Mouse (Mus musculus) C2C12 (cell line): Measurements from ENCODE around the gene Adam17. TPM values are rescaled to one million over a fixed set of nuclear protein-coding genes. Genes with fewer than 3 reads are reported as not detected.
A peak's percentile ranks its signal among the peaks of the same experiment; 100 is the strongest.

Source experiments
- H3K27me3 ChIP-seq: one replicate; pipeline ENCODE4 v1.6.1; 2011; ENCODE audit not compliant: control insufficient read depth, insufficient read depth, insufficient read length
- H3K36me3 ChIP-seq: one replicate; pipeline ENCODE4 v1.6.1; 2011; ENCODE audit not compliant: control insufficient read depth, insufficient read depth
- H3K4me3 ChIP-seq: one replicate; pipeline ENCODE4 v1.5.1; 2011; ENCODE audit warnings: mild to moderate bottlenecking, control low read depth; ENCODE audit not compliant: poor library complexity, insufficient read depth, severe bottlenecking
- H3K79me2 ChIP-seq: one replicate; pipeline ENCODE4 v1.6.1; 2011; ENCODE audit not compliant: control insufficient read depth, insufficient read depth
- H3K79me3 ChIP-seq: one replicate; pipeline ENCODE4 v1.6.1; 2011; ENCODE audit warnings: low read depth, control low read depth
- H3ac ChIP-seq: one replicate; pipeline ENCODE3; 2011; ENCODE audit warnings: low read depth; ENCODE audit not compliant: control insufficient read depth, insufficient read length
- CEBPB ChIP-seq: IDR thresholded peaks from one replicate; pipeline ENCODE4 v1.6.1; 2011; ENCODE audit warnings: low read depth, mild to moderate bottlenecking, control low read depth, moderate library complexity
- CTCF ChIP-seq: IDR thresholded peaks from one replicate; pipeline ENCODE4 v1.5.1; 2011; ENCODE audit not compliant: control insufficient read depth, insufficient read depth, insufficient read length
- FOSL1 ChIP-seq: IDR thresholded peaks from one replicate; pipeline ENCODE4 v1.8.0; 2011; ENCODE audit warnings: mild to moderate bottlenecking, low read length; ENCODE audit not compliant: poor library complexity, insufficient read depth, severe bottlenecking
- MAX ChIP-seq: IDR thresholded peaks from one replicate; pipeline ENCODE4 v1.6.1; 2011; ENCODE audit warnings: mild to moderate bottlenecking, control low read depth
- MYOD1 ChIP-seq: IDR thresholded peaks from one replicate; pipeline ENCODE4 v1.6.1; 2011; ENCODE audit warnings: low read depth; ENCODE audit not compliant: control insufficient read depth, insufficient read length
- MYOG ChIP-seq: IDR thresholded peaks from one replicate; pipeline ENCODE4 v1.6.1; 2011; ENCODE audit not compliant: control insufficient read depth, insufficient read length; ENCODE audit errors: extremely low read depth
- USF1 ChIP-seq: IDR thresholded peaks from one replicate; pipeline ENCODE4 v1.6.1; 2011; ENCODE audit warnings: low read depth, mild to moderate bottlenecking, control low read depth, moderate library complexity
- polyA plus RNA-seq: library from polyadenylated mRNA; unstranded; fragments of >200 nt; fragmentation: generic; extraction: Trizol; gene quantifications from one replicate; pipeline ENCODE4 v1.2.1, GENCODE M21; 2012; ENCODE audit warnings: missing spikeins

Gene Adam17
- polyA plus RNA-seq, 1 experiment = 12.4 TPM

DNA sequence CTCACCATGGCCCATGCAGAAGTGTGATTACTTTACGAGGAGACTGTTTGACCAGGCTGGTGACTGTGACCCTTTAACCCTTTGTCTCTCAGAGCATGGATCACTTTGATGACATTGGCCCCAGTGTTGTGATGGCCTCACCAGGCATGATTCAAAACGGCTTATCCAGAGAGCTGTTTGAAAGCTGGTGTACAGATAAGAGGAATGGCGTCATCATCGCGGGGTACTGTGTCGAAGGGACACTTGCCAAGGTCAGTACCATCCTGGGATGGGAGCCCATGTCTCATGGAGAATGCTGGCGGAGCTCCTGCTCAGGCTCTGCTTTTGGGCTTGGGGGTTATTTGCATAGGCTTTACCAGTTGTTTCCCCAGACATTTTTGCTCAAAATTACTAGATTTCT is 72.1 kb downstream of the Adam17 start:
- H3K4me3 ChIP-seq = no peak overlapping the region
- no peak overlapping the region for H3ac ChIP-seq
- no peaks in the 10 kb centered on the region for H3K27me3 ChIP-seq
- no peaks in the 10 kb centered on the region for H3K79me3 ChIP-seq
- TF ChIP-seq USF1 = no peak
- H3K79me2 ChIP-seq = no peaks in the 10 kb centered on the region
- peaks cover 66% of the 10 kb centered on the region for H3K36me3 ChIP-seq

DNA sequence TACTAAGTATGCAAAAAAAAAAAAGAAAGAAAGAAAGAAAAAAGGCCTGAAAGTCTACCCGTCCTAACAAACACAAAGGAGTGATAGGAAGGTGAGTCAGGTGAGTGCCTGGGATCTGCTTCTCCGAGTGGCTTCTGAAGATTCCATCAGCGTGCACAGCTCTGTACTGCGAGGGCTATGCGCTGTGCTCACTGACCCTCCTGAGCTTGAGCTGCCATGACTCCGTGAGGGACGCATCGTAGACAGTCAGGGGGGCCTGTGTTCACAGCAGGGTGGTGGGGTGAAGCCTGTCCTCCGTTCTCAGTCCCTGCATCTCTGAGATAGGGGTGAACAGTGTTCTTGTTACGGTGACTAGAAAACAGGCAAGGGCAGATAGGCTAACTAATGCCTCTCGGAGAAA is 74.6 kb downstream of the Adam17 start:
- no peak for TF ChIP-seq CTCF
- no peak for TF ChIP-seq MAX
- TF ChIP-seq USF1 = no peak
- no peak for TF ChIP-seq FOSL1
- no peak for TF ChIP-seq CEBPB
- no peak for TF ChIP-seq MYOD1
- TF ChIP-seq MYOG = no peak
- Histone ChIP-seq H3K79me3 (no peaks in the 10 kb centered on the region), H3K79me2 (no peaks in the 10 kb centered on the region), H3ac (no peak overlapping the region), H3K36me3 (peaks cover 72% of the 10 kb centered on the region), H3K27me3 (no peaks in the 10 kb centered on the region), H3K4me3 (no peak overlapping the region)

DNA sequence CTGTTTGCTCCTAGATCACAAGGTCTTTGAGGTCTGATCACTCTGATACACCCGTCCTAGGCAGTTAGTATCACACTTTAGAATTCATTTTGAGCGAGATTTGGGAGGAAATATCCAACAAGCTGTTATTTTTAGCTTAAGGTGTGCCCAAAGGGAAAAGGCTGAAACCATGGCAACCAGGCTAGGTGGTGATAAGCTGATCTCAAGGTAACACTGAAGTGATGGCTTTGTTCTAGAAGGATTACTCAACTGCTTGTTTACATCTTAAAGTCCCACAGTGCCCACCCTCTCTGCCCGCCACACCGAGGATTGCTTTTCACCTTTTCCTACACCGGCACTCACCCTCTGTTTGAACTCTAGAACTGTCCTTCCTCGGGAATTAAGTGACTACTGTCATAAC is 83.8 kb downstream of the Adam17 start:
- peaks cover 21% of the 10 kb centered on the region for H3K79me3 ChIP-seq
- H3K4me3 ChIP-seq = no peak overlapping the region
- H3K79me2 ChIP-seq = peaks cover 45% of the 10 kb centered on the region
- H3K27me3 ChIP-seq = no peaks in the 10 kb centered on the region
- TF ChIP-seq CTCF (no peak), USF1 (no peak), MYOD1 (no peak), MYOG (no peak), FOSL1 (no peak), MAX (no peak), CEBPB (no peak)
- peaks cover 51% of the 10 kb centered on the region for H3K36me3 ChIP-seq
- H3ac ChIP-seq = no peak overlapping the region

- no peak overlapping the region for H3ac ChIP-seq
- no peak for TF ChIP-seq MYOD1
- no peak for TF ChIP-seq MYOG
- TF ChIP-seq CEBPB = no peak
- TF ChIP-seq FOSL1 = no peak
- TF ChIP-seq USF1 = no peak
- no peak for TF ChIP-seq CTCF
- TF ChIP-seq MAX = no peak
- H3K27me3 ChIP-seq = no peaks in the 10 kb centered on the region
- H3K79me2 ChIP-seq = peaks cover 47% of the 10 kb centered on the region
- no peak overlapping the region for H3K4me3 ChIP-seq
- H3K79me3 ChIP-seq = peaks cover 21% of the 10 kb centered on the region
- H3K36me3 ChIP-seq = peaks cover 44% of the 10 kb centered on the region
These were observed 84.6 kb downstream of the Adam17 start for GRCm38 (mm10) chr12:21288716-21289395.

DNA sequence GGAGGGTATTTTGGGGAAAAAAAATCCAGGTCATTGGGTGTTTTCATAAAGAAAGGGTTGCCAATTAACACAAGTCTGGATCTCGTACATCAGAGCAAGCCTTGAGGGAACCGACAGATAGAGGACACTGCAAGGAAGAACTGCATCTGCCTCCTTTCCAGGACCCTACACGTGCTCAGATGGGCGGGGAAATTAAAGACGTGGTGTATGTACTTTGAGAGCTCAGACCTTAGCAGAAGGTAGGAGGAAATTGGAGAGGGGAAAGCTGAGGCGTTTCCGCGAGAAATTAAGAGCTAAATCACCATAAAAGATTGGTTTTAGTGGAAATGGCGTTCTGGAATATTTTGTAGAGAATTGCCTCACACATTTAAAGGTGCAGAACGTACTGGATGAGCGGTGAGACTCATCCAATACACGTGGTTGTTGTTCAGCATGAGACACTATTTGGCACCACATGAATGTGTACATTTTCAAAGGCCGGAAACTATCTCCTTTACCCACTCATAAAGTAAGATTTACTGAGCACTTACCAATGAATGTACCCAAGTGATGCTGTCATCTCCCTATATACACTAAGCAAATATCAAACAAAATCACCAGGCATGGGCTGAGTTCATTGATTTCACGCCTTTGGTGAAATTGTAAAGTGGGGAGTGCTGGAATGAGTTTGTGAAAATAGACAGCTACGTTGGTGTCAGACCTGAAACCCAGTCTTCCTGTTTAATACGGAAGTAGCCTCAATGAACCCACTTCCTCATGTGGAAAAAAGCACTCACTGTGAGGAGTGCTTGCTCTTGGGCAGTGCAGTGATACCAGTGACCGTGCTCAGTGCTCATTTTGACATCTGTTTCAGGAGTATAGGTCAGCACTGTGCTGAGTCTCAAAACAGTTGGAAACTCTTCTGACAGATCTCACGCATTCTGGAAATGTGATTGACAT is 86.5 kb downstream of the Adam17 start:
- Histone ChIP-seq H3K4me3 (peak overlapping the region; percentile 80), H3K79me2 (peaks cover 52% of the 10 kb centered on the region), H3ac (peak overlapping the region; percentile 95), H3K79me3 (peaks cover 21% of the 10 kb centered on the region), H3K36me3 (peaks cover 26% of the 10 kb centered on the region), H3K27me3 (no peaks in the 10 kb centered on the region)
- TF ChIP-seq USF1 (peak; percentile 40), FOSL1 (no peak), MYOG (no peak), CTCF (no peak), CEBPB (no peak), MAX (peak; percentile 91), MYOD1 (no peak)

DNA sequence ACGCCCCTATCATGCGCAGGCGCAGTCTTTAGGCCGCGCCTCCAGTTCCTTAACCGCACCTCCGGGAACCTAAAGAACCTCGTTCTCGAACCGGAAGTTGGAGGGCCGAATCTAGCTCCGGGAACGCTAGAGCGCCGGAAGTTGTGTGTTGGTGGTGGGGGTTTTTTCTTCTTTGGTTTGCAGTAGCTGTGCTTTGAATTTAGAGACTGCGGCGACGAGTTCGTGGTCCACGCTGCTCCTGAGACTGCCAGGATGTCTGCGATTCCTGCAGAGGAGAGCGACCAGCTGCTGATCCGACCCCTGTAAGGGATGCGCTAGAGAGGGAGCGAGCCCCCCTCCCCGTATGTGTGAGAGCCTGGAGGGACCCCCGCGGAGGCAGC is 87.2 kb downstream of the Adam17 start, which contains the start of gene Itgb1bp1:
Gene Itgb1bp1, minus strand, starts transcription at position 42 of the 380 bp plus-strand sequence.
- H3K4me3 ChIP-seq = peak within 1 kb of the TSS; percentile 80
- peaks cover 52% of the 10 kb centered on the region for H3K79me2 ChIP-seq
- H3ac ChIP-seq = peak within 1 kb of the TSS; percentile 95
- TF ChIP-seq FOSL1 (no peak), MAX (peak; percentile 48)
- peaks cover 21% of the 10 kb centered on the region for H3K79me3 ChIP-seq
- peaks cover 21% of the 10 kb centered on the region for H3K36me3 ChIP-seq
- no peaks in the 10 kb centered on the region for H3K27me3 ChIP-seq
